ENCODE assay signal across 7 mouse cellular contexts in the genomic region with DNA sequence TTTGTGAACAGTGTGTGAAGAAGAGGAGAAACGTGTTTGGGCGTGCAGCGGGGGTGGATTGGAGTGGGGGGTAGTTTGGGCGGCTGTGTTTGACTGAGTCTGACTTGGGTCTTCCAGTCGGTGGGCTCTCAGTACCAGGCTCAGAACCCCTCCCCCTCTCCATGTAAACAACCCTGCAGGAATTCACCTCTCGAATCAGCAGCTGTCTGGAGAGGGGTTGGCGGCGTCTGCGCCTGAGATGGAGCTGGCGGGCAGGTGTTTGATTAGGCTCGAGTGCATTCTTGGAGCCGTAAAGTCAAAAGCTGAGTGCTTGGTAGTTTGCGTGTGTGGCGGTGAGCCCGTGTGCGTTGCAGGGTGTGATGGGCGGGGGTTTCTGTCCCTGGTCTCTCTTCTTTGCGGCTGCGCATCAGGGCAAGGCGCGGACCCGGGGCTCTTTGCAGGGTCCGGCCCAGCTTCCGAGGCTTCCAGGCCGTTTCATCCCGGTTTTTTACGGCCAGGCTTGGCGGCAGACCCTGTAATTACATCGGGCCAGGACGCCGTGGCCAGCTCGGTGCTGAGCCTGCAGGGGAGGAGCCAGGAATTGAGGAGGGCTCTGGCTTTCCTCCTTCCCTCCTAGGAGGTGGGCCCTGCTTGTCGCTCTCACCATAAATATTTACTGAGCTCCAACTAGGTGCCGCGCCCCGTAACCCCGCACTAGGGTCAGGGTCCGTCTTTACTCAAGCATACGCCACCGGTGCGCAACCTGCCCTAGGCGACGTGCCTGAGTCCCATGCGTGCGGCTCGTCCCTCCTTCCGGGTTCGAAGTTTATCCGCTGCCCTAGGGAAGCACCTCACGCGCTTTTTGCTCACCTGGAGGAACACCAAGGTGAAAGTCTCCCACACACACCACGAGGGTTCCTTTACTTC. TPM values are rescaled to one million over a fixed set of nuclear protein-coding genes. Genes with fewer than 3 reads are reported as not detected.
A peak's percentile ranks its signal among the peaks of the same experiment; 100 is the strongest.
DNase-seq lines count a peak whose midpoint lies in the region; TF ChIP-seq lines count a peak whose summit lies in the region.

Gene Efna1 (minus strand): TSS at position 537 of the 906 bp plus-strand sequence.

- peak within 1 kb of the TSS; percentile 61 for H3K4me3 ChIP-seq in forebrain, embryonic 10.5 days
- peak within 1 kb of the TSS; percentile 74 for H3K4me3 ChIP-seq in layer of hippocampus, adult 2 months
- peak within 1 kb of the TSS; percentile 33 for H3K4me3 ChIP-seq in macrophage (ENCODE audit: inconsistent target)

- H3K9me3 ChIP-seq in forebrain, embryonic 10.5 days, result no peaks in the 10 kb centered on the region

- no peaks in the 10 kb centered on the region for H3K79me2 ChIP-seq in macrophage (ENCODE audit: inconsistent target)

- H3K36me3 ChIP-seq in forebrain, embryonic 10.5 days (replicated peaks), result no peaks in the 10 kb centered on the region
- H3K36me3 ChIP-seq in macrophage (ENCODE audit: inconsistent target), result no peaks in the 10 kb centered on the region
- no peaks in the 10 kb centered on the region for H3K36me3 ChIP-seq in splenic B cell, adult 2 months (ENCODE audit: control insufficient read depth, insufficient read depth, low read length, poor library complexity, severe bottlenecking)

- H3K27ac ChIP-seq in forebrain, embryonic 10.5 days, result peak within 1 kb of the TSS; percentile 66
- peak within 1 kb of the TSS; percentile 94 for H3K27ac ChIP-seq in layer of hippocampus, adult 2 months
- H3K27ac ChIP-seq in macrophage, result no peak within 1 kb of the TSS

- DNase-seq in MN1 (ENCODE audit: low spot score), result peak; percentile 69
- peak; percentile 47 for DNase-seq in adrenal gland, postnatal 25 days
- peak; percentile 64 for DNase-seq in forebrain, embryonic 10.5 days (ENCODE audit: extremely low spot score, low spot score)
- peak; percentile 72 to 74 for DNase-seq in heart, postnatal 36 days
- peak; percentile 31 to 48 for DNase-seq in layer of hippocampus, adult 2 months (ENCODE audit: low spot score in 2 of 2)
- peak; percentile 19 for DNase-seq in splenic B cell, adult 2 months (ENCODE audit: low read depth, low spot score)

- peaks cover 67% of the 10 kb centered on the region for H3K4me1 ChIP-seq in forebrain, embryonic 10.5 days

- H3K27me3 ChIP-seq in forebrain, embryonic 10.5 days (ENCODE audit: poor library complexity, severe bottlenecking), result peaks cover 77% of the 10 kb centered on the region
- no peaks in the 10 kb centered on the region for H3K27me3 ChIP-seq in splenic B cell, adult 2 months (ENCODE audit: control insufficient read depth, insufficient read depth, low read length, poor library complexity, severe bottlenecking)

- peak; percentile 34; the same call in 1 of the 2 replicates for TF ChIP-seq CTCF in layer of hippocampus, adult 2 months (conservative IDR thresholded peaks at IDR 0.05)

- under 1% methylated on average over 52 of the region's 52 CpGs for WGBS in forebrain, embryonic 10.5 days
- 3% methylated on average over 51 of the region's 52 CpGs for WGBS in macrophage (ENCODE audit: missing documents)

- intact Hi-C loops in heart, postnatal 36 days (cut with DNase I), result loop anchor here (1.0 kb wide), 1 partner anchor 15 kb away; no protein-coding TSS in a partner anchor

RNA-seq across cellular contexts. Expression of gene Efna1, which starts in this region (rescaled TPM):
- total RNA-seq in adrenal gland, postnatal 25 days (2021), result 11.6 and 17.2 TPM in 2 replicates
- polyA plus RNA-seq in forebrain, embryonic 10.5 days (2016; fragmentation: Nextera tagmentation; extraction: Ambion mirVana), result 12.9 and 13.2 TPM in 2 replicates
- total RNA-seq in heart, postnatal 36 days (2021), result 10 to 100 TPM; 28.3 to 42.6 TPM
- 1 to 10 TPM; 7.6 to 7.9 TPM for total RNA-seq in layer of hippocampus, adult 2 months (2021)
- 1 to 10 TPM in 1 of 26 experiments, under 1 TPM in 1, not detected in 24; 0.45 to 1.2 TPM for total RNA-seq in macrophage (2018; cell fraction: chromatin; rRNA removed)
- total RNA-seq in macrophage (2018; cell fraction: cytosol; rRNA removed), result under 1 TPM in 14 of 26 experiments, not detected in 12; 0.07 to 0.27 (median 0.14) TPM
- total RNA-seq in macrophage (2018; cell fraction: nucleus; rRNA removed), result not detected
- polyA plus RNA-seq in macrophage (2018), result 0.20 to 0.25 TPM in 2 of 3 replicates, not detected in the other

Comparison
In these comparisons a context has a peak if more than half of its experiments do, and no peak if none do; other contexts are left out.
1. RNA of gene Efna1 (polyA plus RNA-seq): 12.9 to 13.2 TPM in forebrain, embryonic 10.5 days; 0.20 to 0.25 TPM in macrophage; every median in the first group is over 10 times any median in the second.
2. DNase-seq: peak in every context shown above with its lines; median percentile 73 in heart, postnatal 36 days; 69 in MN1; 64 in forebrain, embryonic 10.5 days; 47 in adrenal gland, postnatal 25 days; 40 in layer of hippocampus, adult 2 months; 19 in splenic B cell, adult 2 months.
3. Peak in every context shown above with its lines, with median percentiles within 50 percentile points of each other: H3K4me3 ChIP-seq.